Mouse (Mus musculus) monocyte, adult 2 months (primary cell): Measurements from ENCODE around the gene Ms4a5.
"Not testable (repeated sequence)": the region's sequence is repeated elsewhere in the genome, so short reads cannot be mapped to it uniquely, and the experiment has no call there.

Experiments used
- DNase-seq, 2 experiments: peaks; one replicate each; pipeline ENCODE4 v3.0.0; 2022; ENCODE audit warnings: low spot score in 2 of 2, low read depth in 1 of 2

Ms4a5 gene

GRCm38 (mm10) chr19:11283773-11284172, at the start of gene Ms4a5:
TSS of gene Ms4a5 (minus strand) at chr19:11283873.
- DNase-seq: no peak

- DNase-seq: no peak
These were observed 37.5 kb upstream of the Ms4a5 start for GRCm38 (mm10) chr19:11321123-11321522.

- DNase-seq: no peak
These were observed 33.1 kb upstream of the Ms4a5 start for GRCm38 (mm10) chr19:11316786-11317185.

GRCm38 (mm10) chr19:11314354-11314753, 30.7 kb upstream of the Ms4a5 start, which contains the start of gene Ms4a14:
TSS of gene Ms4a14 (minus strand) at chr19:11314454.
- no peak for DNase-seq

- no peak for DNase-seq
These were observed 25.2 kb upstream of the Ms4a5 start for GRCm38 (mm10) chr19:11308888-11309287.

GRCm38 (mm10) chr19:11299529-11299928, 15.9 kb upstream of the Ms4a5 start:
- DNase-seq: not testable (repeated sequence)

GRCm38 (mm10) chr19:11298939-11299338, 15.3 kb upstream of the Ms4a5 start:
- no peak for DNase-seq

- DNase-seq: not testable (repeated sequence)
These were observed 9.9 kb upstream of the Ms4a5 start for GRCm38 (mm10) chr19:11293616-11294015.

- no peak for DNase-seq
These were observed 9.3 kb upstream of the Ms4a5 start for GRCm38 (mm10) chr19:11292990-11293389.

GRCm38 (mm10) chr19:11280223-11280622, 3.5 kb downstream of the Ms4a5 start:
- no peak for DNase-seq

GRCm38 (mm10) chr19:11276431-11276830, 7.2 kb downstream of the Ms4a5 start:
- DNase-seq: no peak

- no peak for DNase-seq
These were observed 16.7 kb downstream of the Ms4a5 start for GRCm38 (mm10) chr19:11266956-11267355.

GRCm38 (mm10) chr19:11266052-11266845, 17.4 kb downstream of the Ms4a5 start, which contains the start of gene Ms4a1:
TSS of gene Ms4a1 (minus strand) at chr19:11266241.
- DNase-seq: no peak

GRCm38 (mm10) chr19:11264602-11265185, 19.0 kb downstream of the Ms4a5 start:
- DNase-seq: no peak

GRCm38 (mm10) chr19:11263549-11263948, 20.1 kb downstream of the Ms4a5 start:
- no peak for DNase-seq

GRCm38 (mm10) chr19:11262932-11263331, 20.7 kb downstream of the Ms4a5 start:
- not testable (repeated sequence) for DNase-seq

- no peak for DNase-seq
These were observed 22.2 kb downstream of the Ms4a5 start for GRCm38 (mm10) chr19:11261522-11261921.

GRCm38 (mm10) chr19:11244230-11244629, 39.4 kb downstream of the Ms4a5 start:
- DNase-seq: peak; percentile 26 to 31

GRCm38 (mm10) chr19:11242560-11242959, 41.1 kb downstream of the Ms4a5 start:
- DNase-seq: no peak

- DNase-seq: no peak
These were observed 47.9 kb downstream of the Ms4a5 start for GRCm38 (mm10) chr19:11235820-11236219.

GRCm38 (mm10) chr19:11234921-11235735, 48.5 kb downstream of the Ms4a5 start:
- no peak for DNase-seq

- DNase-seq: no peak
These were observed 49.4 kb downstream of the Ms4a5 start for GRCm38 (mm10) chr19:11234244-11234643.
